Mouse (Mus musculus) c-Kit-positive CD71-positive TER-119-negative erythroid progenitor cells, embryonic 14.5 days (primary cell): ENCODE measurements around the gene L3mbtl4.
"Not testable (repeated sequence)": the region's sequence is repeated elsewhere in the genome, so short reads cannot be mapped to it uniquely, and the experiment has no call there.

Experiments
- DNase-seq: peaks from one replicate; pipeline ENCODE4 v3.0.0-alpha.2; 2013; ENCODE audit warnings: low read depth

The L3mbtl4 gene

GRCm38 (mm10) chr17:68405993-68406392 lies 132.4 kb downstream of the L3mbtl4 start:
- DNase-seq, result no peak

GRCm38 (mm10) chr17:68407121-68407520 lies 133.5 kb downstream of the L3mbtl4 start:
- not testable (repeated sequence) for DNase-seq

DNA sequence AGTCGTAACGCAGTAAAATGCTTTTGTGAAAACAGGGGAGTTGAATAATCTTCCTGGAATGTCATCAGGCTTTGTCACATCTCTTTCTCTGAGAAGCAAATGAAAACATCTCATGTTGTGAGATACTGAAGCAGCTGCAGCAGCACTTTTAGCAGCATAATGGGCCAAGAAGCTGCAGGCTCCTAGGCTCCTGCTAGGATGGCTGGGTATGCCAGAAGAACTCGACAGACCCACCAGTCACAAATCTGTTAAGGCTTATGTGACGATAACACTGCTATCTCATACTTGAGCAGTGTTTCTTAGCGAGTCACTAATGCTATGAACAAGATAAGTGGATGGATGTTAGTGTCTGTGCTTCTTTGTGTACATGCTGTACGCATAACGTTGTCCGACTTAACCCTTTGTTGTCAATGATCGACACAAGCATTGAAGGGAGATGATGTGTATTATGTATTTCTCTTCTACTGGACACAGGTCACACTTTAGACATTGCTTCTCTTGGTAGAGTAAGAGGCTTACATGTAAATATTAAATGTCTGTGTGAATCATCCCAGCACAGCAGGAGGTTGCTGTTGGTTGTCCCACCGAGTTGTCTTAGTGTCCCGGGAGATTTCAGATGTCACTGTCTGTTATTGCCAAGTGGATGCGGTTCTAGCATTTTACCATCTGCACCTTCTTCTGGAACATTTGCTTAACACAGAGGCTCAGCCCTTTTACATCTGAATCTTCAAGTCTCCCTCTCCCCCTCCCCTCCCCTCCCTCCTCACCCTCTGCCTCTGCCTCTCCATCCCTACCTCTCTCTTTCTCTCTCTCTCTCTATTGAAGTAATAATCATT lies 149.3 kb downstream of the L3mbtl4 start:
- no peak for DNase-seq

DNA sequence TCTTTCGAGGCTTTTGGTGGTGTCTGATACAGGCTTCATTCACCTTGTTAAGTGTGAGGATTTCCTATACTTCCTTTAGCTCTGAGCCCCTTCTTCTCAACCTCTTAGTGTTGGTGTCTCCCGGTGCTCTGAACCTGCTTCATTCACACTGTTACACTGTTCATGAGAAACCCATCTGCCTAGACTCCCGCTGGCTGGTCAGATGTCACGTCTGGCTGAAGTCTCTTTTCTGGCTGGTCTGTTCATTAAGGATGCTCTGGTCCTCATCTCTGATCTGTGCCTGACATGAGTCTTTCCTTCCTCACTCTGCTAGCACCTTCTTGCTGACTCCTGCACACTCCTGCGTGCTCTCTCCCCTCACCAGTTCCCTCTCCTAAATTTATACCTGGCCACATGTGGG lies 160.0 kb downstream of the L3mbtl4 start:
- DNase-seq, result no peak

- no peak for DNase-seq
These were observed 177.3 kb downstream of the L3mbtl4 start for GRCm38 (mm10) chr17:68450921-68451320.

DNA sequence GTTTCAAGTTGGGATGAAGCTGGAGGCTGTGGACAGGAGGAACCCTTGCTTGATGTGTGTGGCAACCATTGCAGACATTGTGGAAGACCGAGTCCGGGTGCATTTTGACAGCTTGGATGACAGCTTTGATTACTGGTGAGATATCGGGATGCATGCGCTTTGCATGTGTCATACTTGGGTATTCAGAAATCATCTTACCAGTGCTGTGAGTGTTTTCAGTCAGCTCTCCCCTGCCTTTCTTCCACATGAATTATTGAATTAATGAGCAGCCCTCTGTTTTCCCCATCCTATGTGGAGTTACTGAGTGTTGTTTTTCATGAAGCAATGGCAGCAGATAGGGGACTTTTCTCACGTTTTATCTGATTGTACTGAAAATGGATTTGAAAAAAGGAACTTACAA lies 187.9 kb downstream of the L3mbtl4 start:
- DNase-seq, result no peak

GRCm38 (mm10) chr17:68467311-68467710 lies 193.7 kb downstream of the L3mbtl4 start:
- no peak for DNase-seq

- DNase-seq, result no peak
These were observed 216.6 kb downstream of the L3mbtl4 start for GRCm38 (mm10) chr17:68490065-68490691.

GRCm38 (mm10) chr17:68492231-68492630 lies 218.6 kb downstream of the L3mbtl4 start:
- DNase-seq, result no peak

DNA sequence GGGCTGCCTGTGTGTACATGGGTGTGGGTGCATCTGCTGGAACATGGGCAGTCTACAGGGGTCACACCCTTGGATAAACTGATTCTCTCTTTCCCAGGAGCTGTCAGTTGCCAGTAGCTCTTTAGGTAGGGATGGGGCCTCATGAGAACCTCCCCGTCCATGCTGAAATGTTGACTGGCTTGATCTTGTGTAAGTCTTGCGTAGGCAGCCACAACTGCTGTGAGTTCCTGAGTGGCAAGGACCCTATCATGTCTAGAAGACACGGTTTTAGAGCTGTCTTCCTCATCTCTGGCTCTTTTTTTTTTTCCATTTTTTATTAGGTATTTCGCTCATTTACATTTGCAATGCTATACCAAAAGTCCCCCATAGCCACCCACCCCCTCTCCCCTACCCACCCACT lies 229.4 kb downstream of the L3mbtl4 start:
- not testable (repeated sequence) for DNase-seq

DNA sequence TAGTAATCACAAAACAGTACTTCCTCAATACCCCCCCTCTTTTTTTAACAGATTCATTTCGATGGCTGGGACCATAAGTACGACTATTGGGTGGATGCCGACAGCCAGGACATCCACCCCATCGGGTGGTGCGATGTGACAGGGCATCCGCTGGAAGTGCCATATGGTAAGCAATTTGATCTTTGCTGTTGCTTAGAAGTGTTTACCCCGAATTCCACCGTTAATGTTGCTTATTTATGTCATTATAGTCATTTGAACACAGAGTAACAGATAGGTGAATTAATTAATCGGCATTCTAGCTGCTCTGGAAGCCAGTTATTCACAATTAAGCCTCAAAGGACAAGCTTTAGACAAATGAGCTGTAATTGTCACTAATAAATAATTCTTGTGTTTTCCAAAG lies 286.1 kb downstream of the L3mbtl4 start:
- DNase-seq, result no peak

GRCm38 (mm10) chr17:68560264-68560663 lies 286.7 kb downstream of the L3mbtl4 start:
- no peak for DNase-seq

DNA sequence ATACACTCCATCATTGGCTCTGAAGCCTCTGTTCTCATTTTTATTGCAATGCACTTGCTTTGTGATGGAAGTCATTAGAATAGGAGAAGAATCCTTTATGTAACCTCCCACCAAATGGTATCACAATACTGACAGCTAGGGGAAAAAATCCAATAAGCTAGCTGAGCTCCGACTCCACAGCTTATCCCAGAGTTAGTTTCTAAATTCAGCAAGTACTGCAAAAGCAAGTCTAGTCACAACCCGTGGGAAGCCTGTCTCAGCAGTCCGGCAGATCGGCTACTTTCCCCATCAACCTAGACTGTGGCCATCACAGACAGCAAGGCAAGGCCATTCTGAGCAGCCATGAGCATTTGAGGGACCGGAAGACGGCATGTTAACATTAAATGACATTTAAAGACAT lies 298.2 kb downstream of the L3mbtl4 start:
- no peak for DNase-seq

- DNase-seq, result no peak
These were observed 311.6 kb downstream of the L3mbtl4 start for GRCm38 (mm10) chr17:68585195-68585594.

DNA sequence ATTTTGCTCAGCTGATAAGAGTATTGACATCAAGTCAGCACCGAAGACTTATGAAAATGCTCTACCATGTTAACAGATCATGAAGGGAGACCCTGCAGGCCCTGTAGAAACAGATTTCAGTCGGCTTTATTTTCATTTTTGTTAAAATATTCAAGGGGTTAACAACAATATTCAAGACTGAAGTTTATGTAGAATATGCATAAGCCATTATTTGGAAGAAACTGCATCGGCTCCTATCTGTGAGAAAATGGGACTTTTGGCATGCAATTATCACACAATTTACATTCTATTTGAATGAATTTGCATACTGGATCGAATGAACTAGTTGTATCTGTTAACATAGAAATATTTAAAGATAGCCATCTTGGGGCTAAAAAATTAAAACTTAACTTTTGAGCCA lies 318.0 kb downstream of the L3mbtl4 start:
- no peak for DNase-seq

DNA sequence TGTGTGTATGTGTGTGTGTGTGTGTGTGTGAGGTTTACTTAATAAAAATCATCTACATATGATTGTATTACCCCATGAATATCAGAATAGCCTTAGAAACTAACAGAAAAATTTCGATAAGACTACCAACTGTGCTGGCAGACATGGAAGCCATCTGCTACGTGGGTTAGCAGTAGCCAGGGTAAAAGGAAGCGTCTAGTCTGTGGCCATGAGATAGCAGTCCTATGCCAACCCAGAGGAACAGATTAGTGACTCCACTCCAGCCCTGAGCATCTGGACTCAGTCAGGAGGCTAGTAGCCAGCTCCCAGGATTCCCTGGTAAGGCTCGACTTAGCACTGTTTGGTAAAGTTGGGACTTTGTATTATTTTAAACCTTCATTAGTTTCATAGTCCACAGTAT lies 329.1 kb downstream of the L3mbtl4 start:
- no peak for DNase-seq

DNA sequence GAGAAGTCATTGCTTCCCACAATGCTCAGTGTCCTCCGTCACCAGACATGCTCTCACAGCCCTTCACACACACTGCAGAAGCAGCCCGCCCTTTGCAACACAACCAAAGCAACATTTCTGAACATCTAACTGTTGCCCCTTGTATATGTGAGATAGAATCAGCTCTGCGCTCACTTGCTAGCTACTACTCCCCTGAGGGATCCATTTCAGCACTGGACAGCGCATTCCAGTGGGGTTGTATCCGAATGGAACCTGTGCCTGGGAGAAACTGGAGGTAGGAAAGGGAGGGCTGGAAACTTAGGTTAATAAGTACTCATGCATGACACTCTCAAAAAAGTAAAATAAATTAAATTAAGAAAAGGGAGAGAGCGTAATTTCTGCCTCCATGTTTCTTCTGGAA lies 334.1 kb downstream of the L3mbtl4 start:
- no peak for DNase-seq

DNA sequence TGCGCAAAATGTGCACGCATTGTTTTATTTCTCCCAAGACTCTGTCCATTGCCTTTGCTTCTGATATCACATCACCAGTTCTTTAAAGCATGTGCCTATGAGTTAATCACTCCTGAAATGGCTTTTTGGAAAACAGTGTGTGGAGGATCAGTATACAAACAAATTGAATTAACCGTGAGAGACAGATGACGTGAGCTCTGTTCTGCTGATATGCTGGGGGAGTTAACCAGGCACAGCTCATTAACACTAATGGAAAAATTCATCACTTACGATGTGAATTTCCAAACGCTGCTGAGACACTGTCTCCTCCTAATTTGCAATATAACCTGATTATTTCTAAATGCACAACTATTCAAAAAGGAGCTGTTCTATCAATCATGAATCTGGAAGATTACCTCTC lies 337.6 kb downstream of the L3mbtl4 start:
- no peak for DNase-seq

DNA sequence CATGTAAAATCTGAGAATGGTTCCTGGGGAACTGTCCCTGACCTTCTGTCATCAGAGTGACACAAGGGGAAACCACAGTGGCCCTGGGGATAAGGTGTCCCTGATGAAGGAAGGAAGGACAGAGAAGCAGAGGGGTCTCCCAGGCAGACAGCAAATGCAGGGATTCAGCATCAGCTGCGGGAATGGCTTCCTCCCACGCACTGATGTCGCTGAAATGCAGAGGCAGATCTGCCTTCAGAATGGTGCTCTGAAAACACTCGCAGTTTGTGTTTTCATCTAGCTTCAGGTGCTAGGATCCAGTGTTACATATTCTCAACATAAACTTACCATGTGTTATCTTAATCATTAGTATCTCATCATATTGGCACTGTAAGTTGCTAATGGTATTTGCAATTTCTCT lies 351.7 kb downstream of the L3mbtl4 start:
- DNase-seq, result no peak

- DNase-seq, result no peak
These were observed 356.2 kb downstream of the L3mbtl4 start for GRCm38 (mm10) chr17:68629631-68630426.

GRCm38 (mm10) chr17:68631396-68631795 lies 357.8 kb downstream of the L3mbtl4 start:
- no peak for DNase-seq

GRCm38 (mm10) chr17:68640187-68640586 lies 366.6 kb downstream of the L3mbtl4 start:
- DNase-seq, result no peak
